Mouse (Mus musculus) thymus, adult 2 months (tissue): ENCODE data around the gene Itgb5. TPM values are rescaled to one million over a fixed set of nuclear protein-coding genes. Genes with fewer than 3 reads are reported as not detected.

Experiments used
- DNase-seq: peaks from one replicate; pipeline ENCODE4 v3.0.0; 2021
- H3K27ac ChIP-seq: fragments of 200-500 bp; 2 replicates; pipeline ENCODE4 v1.5.1; 2012; ENCODE audit warnings: low read length, control low read depth; ENCODE audit not compliant: control insufficient read depth, insufficient read depth
- H3K27me3 ChIP-seq: fragments of 200-500 bp; 2 replicates; pipeline ENCODE4 v1.6.1; 2012; ENCODE audit warnings: mild to moderate bottlenecking, low read length, moderate library complexity, mixed read lengths; ENCODE audit not compliant: control insufficient read depth, insufficient read depth
- H3K36me3 ChIP-seq: fragments of 200-500 bp; 2 replicates; pipeline ENCODE4 v1.6.1; 2012; ENCODE audit warnings: mild to moderate bottlenecking, low read length, moderate library complexity; ENCODE audit not compliant: control insufficient read depth, insufficient read depth
- H3K4me1 ChIP-seq: fragments of 200-500 bp; replicated peaks from 2 replicates; pipeline ENCODE4 v1.6.1; 2012; ENCODE audit warnings: low read length; ENCODE audit not compliant: control insufficient read depth, insufficient read depth
- H3K4me3 ChIP-seq: fragments of 200-500 bp; 2 replicates; pipeline ENCODE4 v1.5.1; 2012; ENCODE audit warnings: mild to moderate bottlenecking, low read length, control low read depth, moderate library complexity; ENCODE audit not compliant: control insufficient read depth, insufficient read depth
- CTCF ChIP-seq: fragments of 200-500 bp; IDR thresholded peaks from 2 replicates; pipeline ENCODE4 v1.5.1; 2012; ENCODE audit warnings: mild to moderate bottlenecking, control low read depth, low read length, moderate library complexity, borderline replicate concordance; ENCODE audit not compliant: control insufficient read depth, poor library complexity, insufficient read depth; ENCODE audit errors: extremely low read depth
- POLR2A ChIP-seq: fragments of 200-500 bp; IDR thresholded peaks from 2 replicates; pipeline ENCODE4 v1.6.1; 2012; ENCODE audit warnings: mild to moderate bottlenecking, low read length, control low read depth, moderate library complexity; ENCODE audit not compliant: control insufficient read depth, poor library complexity, insufficient read depth; ENCODE audit errors: extremely low read depth
- whole genome bisulfite sequencing: fragments of 180-500 bp; shearing (Covaris S2); methylation state at CpG from one replicate; pipeline ENCODE4 v1.1.7; 2018; 5-methylcytosine and 5-hydroxymethylcytosine counted together
- polyA plus RNA-seq: library from polyadenylated mRNA; depleted of rRNA; stranded (reverse); fragments of >200 nt; gene quantifications from 2 replicates; pipeline ENCODE4 v1.2.3, GENCODE M21; 2012

Gene Itgb5
- polyA plus RNA-seq, 1 experiment = 28.3 TPM

DNA sequence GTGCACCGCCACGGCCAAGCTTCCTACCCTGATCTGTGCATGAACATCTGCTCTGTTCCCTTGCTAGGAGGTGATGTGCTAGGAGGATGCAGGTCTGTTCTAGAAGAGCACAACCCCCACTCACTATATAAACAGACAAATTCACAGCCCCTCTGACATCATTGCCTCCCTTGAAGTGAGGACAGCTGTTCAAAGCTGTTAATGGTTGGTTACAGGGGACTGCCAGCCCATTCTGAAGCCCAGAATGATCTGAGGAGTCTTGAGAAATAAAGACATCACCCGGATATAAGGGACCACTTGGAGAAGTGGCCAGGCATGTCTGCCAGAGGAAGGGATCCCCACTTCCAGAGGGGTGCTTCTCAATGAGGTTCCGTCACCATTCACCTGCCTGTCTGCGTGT lies 88.5 kb downstream of the Itgb5 start:
- Histone ChIP-seq H3K27me3 (no peaks in the 10 kb centered on the region), H3K36me3 (no peaks in the 10 kb centered on the region), H3K27ac (no peak overlapping the region), H3K4me3 (no peak overlapping the region), H3K4me1 (peaks cover 5% of the 10 kb centered on the region)
- WGBS = 92% methylated on average over 5 of the region's 5 CpGs
- no peak for DNase-seq
- TF ChIP-seq CTCF (no peak), POLR2A (no peak)

DNA sequence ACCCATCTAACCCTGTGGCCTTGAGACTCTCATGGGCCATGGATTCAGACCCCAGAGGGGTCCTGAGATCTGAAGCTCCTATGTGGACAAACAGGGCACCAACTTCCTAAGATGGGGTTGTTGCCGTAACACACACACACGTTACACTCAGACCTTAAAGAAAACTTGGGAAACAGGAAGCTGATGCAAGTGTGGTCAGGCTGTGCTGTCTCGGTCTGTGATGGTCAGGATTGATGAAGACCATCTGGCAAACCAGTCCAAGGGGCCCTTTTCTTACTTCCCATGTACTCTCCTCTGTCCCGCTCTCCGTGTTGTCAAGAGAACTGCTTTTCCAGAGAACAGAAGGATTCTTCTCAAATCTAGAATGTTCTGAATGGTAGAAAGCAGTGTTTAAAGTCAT lies 92.0 kb downstream of the Itgb5 start:
- Histone ChIP-seq H3K27me3 (no peaks in the 10 kb centered on the region), H3K4me1 (peaks cover 5% of the 10 kb centered on the region), H3K36me3 (no peaks in the 10 kb centered on the region), H3K27ac (no peak overlapping the region), H3K4me3 (no peak overlapping the region)
- no peak for TF ChIP-seq CTCF
- WGBS = 50% methylated on average over 5 of the region's 5 CpGs
- DNase-seq = no peak

- H3K4me1 ChIP-seq = peaks cover 5% of the 10 kb centered on the region
- peak; percentile 23 for DNase-seq
- H3K36me3 ChIP-seq = no peaks in the 10 kb centered on the region
- no peak overlapping the region for H3K27ac ChIP-seq
- H3K4me3 ChIP-seq = no peak overlapping the region
- 17% methylated on average over 18 of the region's 18 CpGs for WGBS
- no peak for TF ChIP-seq CTCF
- no peak for TF ChIP-seq POLR2A
- H3K27me3 ChIP-seq = no peaks in the 10 kb centered on the region
Measured at GRCm38 (mm10) chr16:33922111-33923000, 92.9 kb downstream of the Itgb5 start.

- 30% methylated on average over 5 of the region's 5 CpGs for WGBS
- peaks cover 5% of the 10 kb centered on the region for H3K4me1 ChIP-seq
- no peak overlapping the region for H3K4me3 ChIP-seq
- H3K36me3 ChIP-seq = no peaks in the 10 kb centered on the region
- no peaks in the 10 kb centered on the region for H3K27me3 ChIP-seq
- no peak overlapping the region for H3K27ac ChIP-seq
- DNase-seq = no peak
- TF ChIP-seq POLR2A = no peak
- TF ChIP-seq CTCF = no peak
Measured at GRCm38 (mm10) chr16:33923001-33923316, 93.5 kb downstream of the Itgb5 start.

DNA sequence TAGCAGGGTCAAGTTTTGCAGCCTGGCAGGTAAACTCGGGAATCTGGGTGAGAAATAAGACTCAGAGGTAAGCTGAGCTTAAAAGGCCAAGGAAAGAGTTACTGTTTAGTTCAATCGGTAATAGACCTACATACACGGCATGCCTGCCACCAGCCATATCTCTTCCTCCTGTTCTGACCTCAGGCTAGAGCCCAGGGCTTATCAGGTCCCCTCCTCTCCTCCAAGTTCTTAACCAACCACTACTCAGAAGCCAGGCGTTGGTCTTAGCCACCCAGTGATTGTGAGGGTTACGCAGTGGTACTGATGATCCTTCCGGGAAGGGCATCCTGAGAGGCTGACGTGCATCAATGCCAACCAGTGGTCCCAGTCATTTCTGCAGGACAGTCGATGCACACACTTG lies 94.3 kb downstream of the Itgb5 start:
- DNase-seq = no peak
- no peak overlapping the region for H3K27ac ChIP-seq
- no peak overlapping the region for H3K4me3 ChIP-seq
- 86% methylated on average over 8 of the region's 8 CpGs for WGBS
- TF ChIP-seq POLR2A (no peak), CTCF (no peak)
- H3K36me3 ChIP-seq = no peaks in the 10 kb centered on the region
- H3K4me1 ChIP-seq = peaks cover 5% of the 10 kb centered on the region
- H3K27me3 ChIP-seq = no peaks in the 10 kb centered on the region

GRCm38 (mm10) chr16:33927263-33927824 lies 97.9 kb downstream of the Itgb5 start:
- 94% methylated on average over 6 of the region's 6 CpGs for WGBS
- H3K27ac ChIP-seq = no peak overlapping the region
- no peaks in the 10 kb centered on the region for H3K27me3 ChIP-seq
- H3K4me3 ChIP-seq = no peak overlapping the region
- H3K4me1 ChIP-seq = no peaks in the 10 kb centered on the region
- TF ChIP-seq POLR2A (no peak), CTCF (no peak)
- DNase-seq = no peak
- H3K36me3 ChIP-seq = no peaks in the 10 kb centered on the region
